Mouse (Mus musculus): Measurements from ENCODE around the gene S1pr5.
"Not testable (repeated sequence)": the region's sequence is repeated elsewhere in the genome, so short reads cannot be mapped to it uniquely, and the experiment has no call there.

S1pr5 gene

GRCm38 (mm10) chr9:21235341-21235740 lies 12.9 kb downstream of the S1pr5 start:
- no peak for DNase-seq

GRCm38 (mm10) chr9:21233805-21234204 lies 14.4 kb downstream of the S1pr5 start:
- no peak for DNase-seq

GRCm38 (mm10) chr9:21233366-21233765 lies 14.9 kb downstream of the S1pr5 start:
- no peak for DNase-seq

DNA sequence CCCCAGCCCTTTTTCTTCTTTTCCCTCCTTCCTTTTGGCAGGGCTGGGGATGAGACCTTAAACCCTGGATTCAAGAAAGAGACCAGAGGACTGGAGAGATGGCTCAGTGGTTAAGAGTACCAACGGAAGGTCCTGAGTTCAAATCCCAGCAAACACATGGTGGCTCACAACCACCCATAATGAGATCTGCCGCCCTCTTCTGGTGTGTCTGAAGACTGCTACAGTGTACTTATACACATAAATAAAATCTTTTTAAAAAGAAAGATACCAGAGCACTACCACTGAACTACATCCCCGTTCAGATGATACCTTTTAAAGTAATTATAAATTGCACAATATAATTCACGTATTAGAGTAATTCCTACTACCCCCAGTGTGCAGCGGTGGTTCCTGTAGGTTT lies 15.4 kb downstream of the S1pr5 start:
- no peak for DNase-seq

DNA sequence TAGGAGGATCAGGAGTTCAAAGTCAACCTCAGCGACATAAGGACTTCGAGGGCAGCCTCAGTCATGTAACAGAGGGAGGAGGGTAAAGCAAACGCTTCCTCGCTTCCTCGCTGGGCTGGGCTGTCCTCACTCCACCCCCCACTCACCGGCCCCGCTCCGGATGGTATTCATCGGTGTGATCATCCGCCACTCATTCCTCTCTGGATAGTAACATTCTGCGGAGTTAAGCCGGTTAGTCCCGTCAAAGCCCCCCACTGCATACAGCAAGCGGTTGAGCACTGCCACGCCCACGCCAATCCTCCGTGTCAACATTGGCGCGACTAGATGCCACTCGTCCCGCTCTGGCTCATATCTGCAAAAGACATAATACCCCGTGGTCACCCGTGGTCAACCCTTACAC lies 16.7 kb downstream of the S1pr5 start:
- DNase-seq = no peak

DNA sequence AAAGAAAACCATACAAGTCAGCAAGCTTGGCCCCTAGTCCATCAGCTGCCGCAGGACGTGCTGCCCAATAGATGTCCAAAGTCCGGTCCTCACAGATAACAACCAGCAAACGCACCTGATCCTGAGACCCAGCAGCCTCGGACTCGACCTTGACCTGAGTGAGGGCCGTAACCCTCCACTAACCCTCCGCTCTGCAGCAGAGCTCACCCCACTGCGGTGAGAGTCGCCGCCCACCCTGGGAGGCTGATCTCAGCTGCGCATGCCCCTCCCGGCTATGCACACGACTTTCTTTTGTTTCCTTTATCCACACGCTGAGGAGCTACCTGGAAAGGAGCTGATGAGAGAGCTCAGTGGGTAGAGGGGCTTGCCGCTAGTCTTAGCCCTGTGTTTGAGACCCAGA lies 20.9 kb downstream of the S1pr5 start:
- DNase-seq = peak; percentile 39 to 58

DNA sequence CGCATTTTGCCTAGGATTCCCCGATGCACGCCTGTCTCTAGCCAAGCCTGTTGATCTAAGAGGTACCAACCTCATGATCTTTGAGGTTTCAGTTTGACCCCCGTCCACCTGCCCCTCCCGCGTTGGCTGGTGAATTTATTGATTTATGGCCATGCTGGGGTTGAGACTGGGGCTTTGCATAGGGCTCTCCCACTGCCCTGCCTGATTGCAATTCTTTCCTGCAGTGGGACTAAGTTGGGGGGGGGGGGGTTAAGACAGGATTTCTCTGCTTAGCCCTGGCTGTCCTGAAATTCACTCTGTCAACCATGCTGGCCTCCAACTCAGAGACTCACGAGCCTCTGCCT lies 22.9 kb downstream of the S1pr5 start:
- no peak for DNase-seq

DNA sequence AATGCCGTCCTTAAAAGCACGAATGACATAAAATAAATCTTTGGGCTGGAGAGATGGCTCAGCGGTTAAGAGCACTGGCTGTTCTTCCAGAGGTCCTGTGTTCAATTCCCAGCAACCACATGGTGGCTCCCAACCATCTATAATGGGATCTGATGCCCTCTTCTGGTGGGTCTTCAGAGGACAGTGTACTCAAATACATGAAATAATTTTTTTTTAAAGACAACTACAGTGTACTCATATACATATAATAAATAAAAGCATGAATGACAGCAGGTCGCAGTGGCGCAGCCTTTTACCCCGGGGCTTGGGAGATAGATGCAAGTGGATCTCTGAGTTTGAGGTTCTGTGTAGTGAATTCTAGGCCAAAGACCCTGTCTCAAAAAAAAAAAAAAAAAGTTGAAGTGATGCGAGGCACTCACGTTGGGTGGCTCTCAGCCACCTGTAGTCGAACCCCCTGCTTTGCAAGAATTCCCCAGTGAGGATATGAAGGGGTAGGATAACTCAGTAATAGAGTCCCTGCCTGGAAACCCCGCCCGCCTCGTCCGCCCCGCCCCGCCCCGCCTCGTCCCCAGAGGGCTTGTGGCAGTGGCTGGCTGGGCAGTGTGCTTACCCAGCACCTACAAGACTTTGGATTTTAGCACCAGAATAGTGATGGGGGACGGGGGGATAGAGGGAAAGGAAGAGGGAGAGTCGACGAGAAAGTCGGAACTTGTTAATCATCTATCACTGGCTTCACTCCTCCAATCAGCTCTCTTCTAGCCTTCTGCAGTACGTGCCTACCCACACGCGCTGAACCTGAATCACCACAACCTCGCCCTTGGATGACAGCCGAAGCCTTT lies 23.4 kb downstream of the S1pr5 start:
- peak; percentile 47 to 64 for DNase-seq

DNA sequence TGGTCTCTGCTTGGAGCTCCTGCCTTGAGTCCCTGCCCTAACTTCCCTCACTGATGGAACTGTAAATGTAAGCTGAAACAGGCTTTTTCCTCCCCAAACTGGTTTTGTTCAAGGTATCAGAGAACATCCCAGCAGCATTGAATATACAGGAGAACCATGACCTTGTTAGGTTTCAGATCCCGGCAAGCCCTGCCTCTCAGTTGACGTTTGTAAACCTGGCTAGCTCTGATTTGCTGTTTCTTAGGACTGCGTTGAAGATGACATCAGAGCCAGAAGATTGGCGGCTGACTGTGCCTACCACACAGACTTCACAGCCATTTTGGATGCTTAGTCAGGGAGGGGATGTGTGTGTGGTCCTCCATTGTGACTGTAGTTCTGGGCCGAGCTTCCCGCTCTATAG lies 24.3 kb downstream of the S1pr5 start:
- DNase-seq = no peak

DNA sequence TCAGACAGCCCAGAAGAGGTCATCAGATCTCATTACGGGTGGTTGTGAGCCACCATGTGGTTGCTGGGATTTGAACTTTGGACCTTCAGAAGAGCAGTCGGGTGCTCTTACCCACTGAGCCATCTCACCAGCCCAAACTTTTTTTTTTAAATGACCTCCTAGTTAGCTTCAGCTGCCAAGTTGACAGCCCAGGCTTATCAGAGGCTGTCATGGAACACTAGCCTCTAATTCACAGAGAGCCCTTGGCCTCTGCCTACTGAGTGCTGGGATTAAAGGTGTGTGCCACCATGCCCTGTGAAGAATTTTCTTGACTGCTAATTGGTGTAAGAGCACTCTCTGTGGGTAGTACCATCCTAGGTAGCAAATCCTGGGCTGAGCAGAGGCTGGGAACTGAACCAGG lies 24.8 kb downstream of the S1pr5 start:
- not testable (repeated sequence) for DNase-seq

DNA sequence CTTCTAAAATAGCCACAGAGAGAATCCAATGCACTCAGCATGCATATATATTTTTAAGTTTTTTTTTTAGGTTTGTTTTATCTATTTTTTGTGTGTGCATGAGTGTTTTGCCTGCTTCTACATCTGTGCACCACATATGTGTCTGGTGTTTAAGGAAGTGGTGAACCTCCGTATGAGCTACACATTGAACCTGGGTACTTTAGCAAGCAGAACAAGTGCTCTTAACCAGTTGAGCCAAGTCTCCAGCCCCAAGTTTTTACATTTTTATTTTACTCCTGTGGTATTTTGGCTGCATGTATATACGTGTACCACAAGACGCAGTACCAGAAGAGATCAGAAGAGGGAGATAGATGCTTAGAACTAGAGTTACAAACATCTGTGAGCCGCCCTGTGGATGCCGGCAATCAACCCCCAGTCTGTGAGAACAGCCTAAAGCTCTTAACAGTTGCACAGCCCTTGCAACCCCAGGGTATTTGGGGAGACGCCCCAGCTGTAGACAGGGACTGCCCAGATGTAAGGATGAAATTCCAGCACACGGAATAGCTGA lies 26.8 kb downstream of the S1pr5 start:
- DNase-seq = peak in 1 of 2 experiments; percentile 43

DNA sequence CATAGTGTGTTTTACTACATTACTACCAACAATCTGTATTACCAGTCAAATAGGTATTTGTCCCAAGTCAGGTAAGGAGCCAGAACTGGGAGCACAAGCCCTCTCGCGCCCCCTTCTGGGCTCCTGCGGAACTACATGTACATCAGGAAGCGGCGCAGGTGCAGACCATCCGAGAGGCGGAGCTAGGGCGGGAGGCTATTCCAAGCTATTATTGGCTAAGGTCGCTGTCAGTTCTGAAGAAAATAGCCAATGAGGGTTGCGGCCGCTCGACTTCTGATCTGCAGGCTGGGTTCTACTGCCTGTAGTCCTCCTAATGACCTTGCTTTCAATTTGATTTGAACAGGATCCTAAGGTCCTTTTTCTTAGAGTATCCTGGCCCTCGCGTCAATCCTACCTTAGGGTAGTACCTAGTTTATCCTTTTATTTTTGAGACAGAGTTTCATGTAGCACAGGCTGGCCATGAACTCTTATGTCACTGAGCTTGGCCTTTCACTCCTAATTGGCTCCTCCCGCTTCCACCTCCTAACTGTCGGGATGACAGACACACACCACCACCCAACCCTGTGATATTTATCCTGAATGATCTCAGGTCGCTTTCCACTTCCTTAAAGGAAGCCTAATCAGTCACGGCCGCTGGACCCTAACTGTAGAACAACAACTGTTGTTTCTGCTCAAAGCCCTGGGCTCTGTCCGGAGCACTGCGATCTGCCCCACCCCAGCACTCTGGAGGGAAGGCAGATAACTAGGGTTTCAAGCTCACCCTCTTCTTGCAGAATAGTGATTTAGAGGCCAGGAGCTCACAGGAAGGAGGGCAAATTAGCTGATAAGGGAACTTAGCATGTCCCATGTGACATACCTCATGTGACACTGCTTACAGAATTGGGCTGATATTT lies 27.5 kb downstream of the S1pr5 start:
- DNase-seq = peak; percentile 92 to 95

DNA sequence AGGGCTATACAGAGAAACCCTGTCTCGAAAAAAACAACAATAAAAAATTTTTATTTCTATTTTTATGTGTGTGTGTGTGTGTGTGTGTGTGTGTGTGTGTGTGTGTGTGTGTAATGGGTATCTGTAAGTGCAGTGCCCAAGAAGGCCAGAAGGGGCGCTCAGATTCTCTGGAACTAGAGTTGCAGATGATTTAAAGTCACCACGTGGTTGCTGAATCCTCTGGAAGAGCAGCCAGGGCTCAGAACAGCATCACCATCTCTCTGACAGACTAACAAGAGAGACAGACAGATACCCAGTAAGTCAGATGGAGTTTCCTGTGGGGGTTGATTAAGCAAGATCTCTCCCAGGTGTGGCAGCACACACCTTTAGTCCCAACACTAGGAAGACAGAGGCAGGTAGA lies 28.4 kb downstream of the S1pr5 start:
- DNase-seq = peak; percentile 47 to 58

- DNase-seq = peak; percentile 47 to 58
These were observed 32.0 kb downstream of the S1pr5 start for GRCm38 (mm10) chr9:21216050-21216841.

DNA sequence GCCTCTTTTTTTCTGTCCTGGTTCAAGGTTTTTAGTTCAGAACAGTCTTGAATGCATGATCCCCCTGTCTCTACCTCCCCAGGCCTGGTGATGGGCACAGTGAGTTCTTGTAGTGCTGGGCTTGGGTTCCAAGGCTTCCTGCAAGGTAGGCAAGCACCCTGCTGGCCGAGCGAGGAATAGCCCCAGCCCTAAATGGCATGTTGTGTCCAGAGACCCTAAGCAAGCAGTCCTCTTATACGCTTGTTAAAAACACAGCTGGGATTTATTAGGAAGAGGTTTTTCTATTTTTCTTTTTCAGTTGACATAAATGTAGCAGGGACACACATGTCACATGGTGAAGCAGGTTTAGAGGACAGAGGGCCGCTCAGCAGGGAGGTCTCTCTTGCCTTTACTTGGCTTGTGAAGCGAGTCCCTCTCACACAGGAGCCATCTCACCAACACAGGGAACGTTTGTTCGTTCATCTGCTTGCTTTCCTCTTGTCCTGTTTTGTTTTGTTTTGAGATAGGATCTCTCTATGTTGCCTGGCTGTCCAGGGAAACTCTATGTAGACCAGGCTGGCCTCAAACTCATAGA lies 34.5 kb downstream of the S1pr5 start:
- peak; percentile 51 to 56 for DNase-seq

DNA sequence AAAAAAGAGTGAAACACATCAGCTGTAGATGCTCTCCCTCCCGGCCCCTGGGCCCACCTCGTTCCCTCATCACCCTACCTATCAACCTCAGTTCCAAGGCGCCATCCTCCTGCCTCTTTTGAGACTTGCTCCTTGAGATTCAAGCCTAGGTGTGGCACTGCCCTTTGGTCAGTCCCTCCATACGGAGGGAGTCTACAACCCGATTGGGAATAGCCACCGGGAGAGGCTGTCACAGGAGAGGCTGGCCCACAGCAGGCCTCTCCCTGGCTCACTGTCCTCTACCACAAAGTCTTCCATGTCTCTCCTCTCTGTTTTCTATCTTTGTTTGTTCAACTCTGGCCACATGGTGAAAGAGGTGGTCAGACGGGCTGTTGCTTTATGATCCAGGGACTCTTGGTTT lies 36.6 kb downstream of the S1pr5 start:
- DNase-seq = no peak

DNA sequence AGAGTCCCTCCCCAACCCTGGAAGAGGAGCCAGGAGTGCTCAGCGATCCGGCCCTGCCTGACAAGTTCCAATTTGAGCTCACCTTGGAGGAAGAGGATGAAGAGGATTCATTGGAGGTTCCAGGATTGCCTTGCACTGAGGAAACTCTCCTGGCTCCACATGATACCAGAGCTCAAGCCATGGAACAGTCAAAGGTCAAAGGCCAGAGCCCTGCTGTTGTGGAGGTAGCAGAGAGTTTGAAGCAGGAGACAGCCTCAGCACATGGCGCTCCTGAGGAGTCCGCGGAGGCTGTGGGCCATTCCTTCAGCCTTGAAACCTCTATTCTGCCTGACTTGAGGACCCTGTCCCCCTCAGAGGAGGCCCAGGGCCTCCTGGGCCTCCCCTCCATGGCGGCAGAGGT lies 37.4 kb downstream of the S1pr5 start:
- DNase-seq = no peak

GRCm38 (mm10) chr9:21208626-21209025 lies 39.6 kb downstream of the S1pr5 start:
- no peak for DNase-seq

DNA sequence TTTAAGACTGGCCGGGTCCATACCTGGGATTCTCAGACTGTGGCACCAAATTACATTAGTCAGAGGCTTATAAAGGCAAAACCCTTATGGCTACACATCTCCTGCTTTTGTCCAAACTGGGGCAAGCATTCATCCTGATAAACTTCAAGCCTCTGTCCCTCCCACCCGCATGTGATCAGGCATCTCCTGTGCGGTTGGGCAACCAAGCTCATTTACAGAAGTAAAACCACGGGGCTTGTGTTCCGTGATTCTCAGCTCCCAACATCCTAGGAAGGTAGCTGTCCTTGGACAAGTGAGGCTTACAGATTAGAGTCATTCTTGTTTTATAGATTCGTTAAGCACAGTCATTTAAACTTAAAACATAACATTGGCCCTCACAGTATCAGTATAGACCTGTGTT lies 41.4 kb downstream of the S1pr5 start:
- no peak for DNase-seq

DNA sequence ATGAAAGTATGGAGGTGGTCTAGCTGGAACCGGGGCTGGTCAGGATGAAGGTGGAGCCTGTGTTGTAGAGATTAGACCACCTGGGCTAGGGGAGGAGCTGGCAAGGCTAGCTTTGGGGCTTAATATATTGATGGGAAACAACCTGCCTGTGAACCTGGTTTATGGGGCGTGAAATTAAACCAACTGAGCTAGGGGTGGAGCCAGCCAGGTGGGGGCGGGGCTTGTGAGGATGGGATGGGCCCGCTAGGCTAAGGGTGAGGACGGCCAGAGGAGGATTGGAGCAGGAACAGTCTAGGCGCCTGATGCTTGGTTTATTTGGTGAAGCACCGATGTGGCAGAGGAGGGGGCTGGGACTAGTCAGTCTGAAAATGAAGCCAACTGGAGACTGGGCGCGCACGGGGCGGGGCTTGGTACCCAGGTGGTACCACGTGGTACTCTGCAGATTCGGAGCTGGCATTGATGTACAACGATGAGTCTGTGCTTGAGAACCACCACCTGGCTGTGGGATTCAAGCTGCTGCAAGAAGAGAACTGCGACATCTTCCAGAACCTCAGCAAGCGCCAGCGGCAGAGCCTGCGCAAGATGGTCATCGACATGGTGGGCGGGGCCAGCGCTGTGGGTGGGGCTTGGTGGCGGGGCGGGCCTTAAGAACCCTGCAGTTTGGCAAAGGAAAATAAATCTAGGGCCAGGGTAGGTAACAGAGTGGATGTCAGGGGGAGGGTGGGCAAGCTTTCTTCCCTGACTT lies 43.5 kb downstream of the S1pr5 start:
- peak; percentile 85 to 90 for DNase-seq

DNA sequence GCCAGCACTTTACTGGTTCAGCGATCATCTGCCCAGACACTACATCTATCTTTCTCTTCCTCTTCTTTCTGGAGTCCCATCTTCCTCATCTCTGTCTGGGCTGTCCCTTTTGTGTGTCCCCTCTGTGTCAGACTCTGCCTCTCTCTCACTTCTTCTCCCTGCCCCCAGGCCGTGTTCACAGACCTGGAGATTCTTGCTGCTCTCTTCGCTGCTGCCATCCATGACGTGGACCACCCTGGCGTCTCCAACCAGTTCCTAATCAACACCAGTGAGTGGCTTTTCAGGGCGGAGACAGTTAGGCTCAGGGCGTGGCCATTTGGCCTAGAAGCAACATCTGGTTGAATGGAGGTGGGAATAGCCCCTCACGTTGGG lies 44.1 kb downstream of the S1pr5 start:
- no peak for DNase-seq

DNA sequence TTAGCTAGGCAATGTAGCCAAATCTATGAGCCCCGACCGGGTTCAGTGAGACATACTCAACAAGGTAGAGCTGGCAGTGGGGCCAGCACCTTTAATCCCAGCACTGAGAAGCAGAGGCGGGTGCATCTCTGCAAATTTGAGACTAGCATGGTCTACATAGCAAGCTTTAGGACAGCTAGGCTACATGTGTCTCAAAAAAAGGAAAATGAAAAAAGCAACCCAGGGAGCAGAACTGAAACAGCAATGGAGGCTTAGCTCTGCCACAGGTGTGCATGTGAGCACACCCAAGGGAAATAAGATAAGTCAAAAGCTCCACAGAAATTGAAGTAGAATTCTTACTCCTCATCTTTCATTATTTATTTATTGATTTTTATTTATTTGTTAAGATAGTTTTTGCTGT lies 49.3 kb downstream of the S1pr5 start:
- DNase-seq = no peak
